Mouse (Mus musculus) stomach, embryonic 16.5 days (tissue): ENCODE results near the gene Fam198b. TPM values are rescaled to one million over a fixed set of nuclear protein-coding genes. Genes with fewer than 3 reads are reported as not detected.

ENCODE experiments used
- ATAC-seq: fragments of 200-750 bp; cut with Nextera tagmentation; 2 replicates; pipeline ENCODE4 v1.8.0; 2017; ENCODE audit warnings: moderate number of reproducible peaks, moderate TSS enrichment; ENCODE audit not compliant: insufficient read depth, low FRiP score
- H3K27ac ChIP-seq: fragments of 300-500 bp; sonication (generic); 2 replicates; pipeline ENCODE4 v1.5.1; 2014; ENCODE audit warnings: low read length
- H3K27me3 ChIP-seq: fragments of 300-500 bp; sonication (generic); 2 replicates; pipeline ENCODE4 v1.6.1; 2014; ENCODE audit warnings: low read length, control low read depth, mixed read lengths; ENCODE audit not compliant: control insufficient read depth, insufficient read depth
- H3K36me3 ChIP-seq: fragments of 300-500 bp; sonication (generic); 2 replicates; pipeline ENCODE4 v1.6.1; 2014; ENCODE audit warnings: low read length; ENCODE audit not compliant: control insufficient read depth, insufficient read depth
- H3K4me1 ChIP-seq: fragments of 300-500 bp; sonication (generic); 2 replicates; pipeline ENCODE4 v1.6.1; 2014; ENCODE audit warnings: low read length, control low read depth, mixed read lengths; ENCODE audit not compliant: control insufficient read depth, insufficient read depth
- H3K4me2 ChIP-seq: fragments of 300-500 bp; sonication (generic); 2 replicates; pipeline ENCODE4 v1.6.1; 2014; ENCODE audit warnings: low read depth, low read length, mixed read lengths
- H3K4me3 ChIP-seq: fragments of 300-500 bp; sonication (generic); replicated peaks from 2 replicates; pipeline ENCODE4 v1.5.1; 2014; ENCODE audit warnings: mild to moderate bottlenecking, low read length
- H3K9ac ChIP-seq: fragments of 300-500 bp; sonication (generic); 2 replicates; pipeline ENCODE4 v1.6.1; 2014; ENCODE audit warnings: low read length
- H3K9me3 ChIP-seq: fragments of 300-500 bp; sonication (generic); replicated peaks from 2 replicates; pipeline ENCODE4 v1.6.1; 2016; ENCODE audit warnings: low read length, control low read depth; ENCODE audit not compliant: control insufficient read depth
- WGBS: fragments of 180-500 bp; shearing (Covaris S2); extraction: QIAGEN DNeasy Blood & Tissue Kit; methylation state at CpG from one replicate; pipeline ENCODE4 v1.1.7; 2014; 5-methylcytosine and 5-hydroxymethylcytosine counted together
- polyA plus RNA-seq: library from polyadenylated mRNA; unstranded; fragments of >200 nt; fragmentation: Nextera tagmentation; extraction: Ambion mirVana; gene quantifications from 2 replicates; pipeline ENCODE4 v1.2.1, GENCODE M21; 2015

Fam198b gene
- polyA plus RNA-seq, 1 experiment from 2014 or later = 19.5 TPM

GRCm38 (mm10) chr3:79875471-79875870, 8.9 kb upstream of the Fam198b start:
- no peak overlapping the region for H3K4me2 ChIP-seq
- no peak overlapping the region for H3K4me3 ChIP-seq
- 89% methylated on average over 5 of the region's 5 CpGs for WGBS
- H3K36me3 ChIP-seq = no peaks in the 10 kb centered on the region
- no peak overlapping the region for H3K27ac ChIP-seq
- no peaks in the 10 kb centered on the region for H3K27me3 ChIP-seq
- H3K9ac ChIP-seq = no peak overlapping the region
- H3K4me1 ChIP-seq = no peaks in the 10 kb centered on the region
- H3K9me3 ChIP-seq = no peaks in the 10 kb centered on the region
- ATAC-seq = no peak

- H3K4me3 ChIP-seq = no peak overlapping the region
- no peaks in the 10 kb centered on the region for H3K27me3 ChIP-seq
- ATAC-seq = no peak
- H3K9ac ChIP-seq = no peak overlapping the region
- no peaks in the 10 kb centered on the region for H3K9me3 ChIP-seq
- H3K36me3 ChIP-seq = no peaks in the 10 kb centered on the region
- no peaks in the 10 kb centered on the region for H3K4me1 ChIP-seq
- H3K4me2 ChIP-seq = no peak overlapping the region
- 50% methylated on average over 3 of the region's 3 CpGs for WGBS
- H3K27ac ChIP-seq = no peak overlapping the region
Observed at GRCm38 (mm10) chr3:79878350-79878749, 6.0 kb upstream of the Fam198b start.

- Histone ChIP-seq H3K9me3 (no peaks in the 10 kb centered on the region), H3K27me3 (no peaks in the 10 kb centered on the region), H3K4me3 (no peak overlapping the region; the same call in 1 of the 2 replicates), H3K27ac (0 out of 2 replicates have a peak overlapping the region, but pooled peaks have one; percentile 11), H3K9ac (no peak overlapping the region), H3K4me1 (0 out of 2 replicates have a peak, but pooled peaks cover 1% of the 10 kb centered on the region), H3K4me2 (0 out of 2 replicates have a peak overlapping the region, but pooled peaks have one; percentile 3), H3K36me3 (no peaks in the 10 kb centered on the region)
- WGBS = 43% methylated on average over 9 of the region's 9 CpGs
- no peak for ATAC-seq
Observed at GRCm38 (mm10) chr3:79879246-79879645, 5.1 kb upstream of the Fam198b start.

- no peak for ATAC-seq
- Histone ChIP-seq H3K27ac (no peak overlapping the region), H3K27me3 (no peaks in the 10 kb centered on the region), H3K36me3 (no peaks in the 10 kb centered on the region), H3K9me3 (no peaks in the 10 kb centered on the region), H3K4me3 (no peak overlapping the region), H3K4me1 (peaks cover 6% of the 10 kb centered on the region; the same call in 1 of the 2 replicates), H3K4me2 (no peak overlapping the region), H3K9ac (no peak overlapping the region)
- 56% methylated on average over 2 of the region's 2 CpGs for WGBS
Observed at GRCm38 (mm10) chr3:79881645-79882044, 2.7 kb upstream of the Fam198b start.

GRCm38 (mm10) chr3:79883092-79883491, 1.2 kb upstream of the Fam198b start:
- Histone ChIP-seq H3K27ac (no peak overlapping the region), H3K9ac (no peak overlapping the region), H3K4me1 (peaks cover 9% of the 10 kb centered on the region; the same call in 1 of the 2 replicates), H3K4me2 (no peak overlapping the region), H3K36me3 (no peaks in the 10 kb centered on the region), H3K27me3 (no peaks in the 10 kb centered on the region), H3K4me3 (no peak overlapping the region), H3K9me3 (no peaks in the 10 kb centered on the region)
- no peak for ATAC-seq
- WGBS = 40% methylated on average over 7 of the region's 7 CpGs

- Histone ChIP-seq H3K9ac (peak overlapping the region; percentile 53), H3K27ac (peak overlapping the region; percentile 72), H3K36me3 (no peaks in the 10 kb centered on the region), H3K9me3 (no peaks in the 10 kb centered on the region), H3K4me1 (peaks cover 11% of the 10 kb centered on the region; the same call in 1 of the 2 replicates), H3K4me2 (peak overlapping the region; percentile 57), H3K27me3 (no peaks in the 10 kb centered on the region), H3K4me3 (peak overlapping the region; percentile 44)
- ATAC-seq = peak; percentile 22; the same call in 1 of the 2 replicates
- 8% methylated on average over 9 of the region's 9 CpGs for WGBS
Observed at GRCm38 (mm10) chr3:79884761-79885189, 442 bp downstream of the Fam198b start.

- peak overlapping the region; percentile 58 for H3K4me2 ChIP-seq
- no peaks in the 10 kb centered on the region for H3K27me3 ChIP-seq
- H3K4me3 ChIP-seq = peak overlapping the region; percentile 46
- H3K4me1 ChIP-seq = peaks cover 11% of the 10 kb centered on the region; the same call in 1 of the 2 replicates
- ATAC-seq = peak; percentile 87; the same call in 1 of the 2 replicates
- WGBS = 5% methylated on average over 19 of the region's 19 CpGs
- H3K9me3 ChIP-seq = no peaks in the 10 kb centered on the region
- H3K9ac ChIP-seq = peak overlapping the region; percentile 64
- no peaks in the 10 kb centered on the region for H3K36me3 ChIP-seq
- H3K27ac ChIP-seq = peak overlapping the region; percentile 80
Observed at GRCm38 (mm10) chr3:79885686-79886356, 1.5 kb downstream of the Fam198b start.

- H3K27me3 ChIP-seq = no peaks in the 10 kb centered on the region
- H3K4me1 ChIP-seq = peaks cover 11% of the 10 kb centered on the region; the same call in 1 of the 2 replicates
- ATAC-seq = peak; percentile 52
- peak overlapping the region; percentile 46 for H3K4me3 ChIP-seq
- peak overlapping the region; percentile 58 for H3K4me2 ChIP-seq
- no peaks in the 10 kb centered on the region for H3K9me3 ChIP-seq
- H3K9ac ChIP-seq = peak overlapping the region; percentile 64
- no peaks in the 10 kb centered on the region for H3K36me3 ChIP-seq
- peak overlapping the region; percentile 80 for H3K27ac ChIP-seq
- WGBS = 56% methylated on average over 23 of the region's 23 CpGs
Observed at GRCm38 (mm10) chr3:79886357-79887091, 2.2 kb downstream of the Fam198b start.
